Mouse (Mus musculus): Measurements from ENCODE around the gene Gfpt2.

DNA sequence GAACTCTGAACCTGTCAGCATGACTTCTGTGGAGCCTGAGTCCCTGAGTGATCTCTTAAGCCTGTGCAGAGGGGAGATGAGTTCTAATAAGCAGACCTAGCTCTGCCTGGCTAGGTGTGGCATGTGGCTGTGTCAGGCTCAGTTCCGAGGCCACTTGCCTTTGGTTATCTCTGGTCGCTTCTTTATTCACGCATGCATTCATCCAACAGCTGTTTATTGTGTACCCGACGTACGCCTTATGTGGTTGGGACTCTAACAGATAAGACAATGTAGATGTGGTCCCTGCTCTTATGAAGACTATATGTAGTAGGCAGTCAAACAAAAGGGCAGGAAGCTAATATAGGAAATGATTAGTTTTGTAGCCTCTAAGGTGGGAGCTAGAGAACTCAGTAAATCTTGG lies 5.0 kb downstream of the Gfpt2 start:
- no peak for TF ChIP-seq POLR2A (IDR thresholded peaks at IDR 0.05; ENCODE audit: borderline replicate concordance, low read depth, low read length)
- no peak for TF ChIP-seq CTCF (IDR thresholded peaks at IDR 0.05; ENCODE audit: low read depth, low read length)

All from bone marrow macrophage, adult 2 months (primary cell).